In genomic region chr1:136130107-136130506, GRCm38 (mm10) we compare ENCODE assay signal across 9 mouse cellular contexts. TPM values are rescaled to one million over a fixed set of nuclear protein-coding genes. Genes with fewer than 3 reads are reported as not detected.
A peak's percentile ranks its signal among the peaks of the same experiment; 100 is the strongest.
DNase-seq lines count a peak whose midpoint lies in the region; ATAC-seq lines count a peak whose summit lies in the region.
"Had no signal": no experiment of that assay in that cellular context is flagged by ENCODE, and none has a peak within 500 bp of the region (broad histone marks: within the 10 kb centered on the region; RNA-seq: fewer than 3 reads in every experiment).

No protein-coding gene starts in this region.

- peak overlapping the region; percentile 99 for H3K9ac ChIP-seq in hindbrain, embryonic 13.5 days
- peak overlapping the region; percentile 42; the same call in 1 of the 2 replicates for H3K9ac ChIP-seq in midbrain, embryonic 13.5 days (replicated peaks)

- H3K4me2 ChIP-seq in hindbrain, embryonic 13.5 days: peak overlapping the region; percentile 82
- peak overlapping the region; percentile 75 for H3K4me2 ChIP-seq in midbrain, embryonic 13.5 days (replicated peaks)

- intact Hi-C loops in left cerebral cortex, postnatal 4 days (cut with DNase I): no loop called here

- no peak for ATAC-seq in hindbrain, embryonic 13.5 days (ENCODE audit: low FRiP score)
- no peak for ATAC-seq in midbrain, embryonic 13.5 days

- H3K9me3 ChIP-seq in hindbrain, embryonic 13.5 days: no peaks in the 10 kb centered on the region
- H3K9me3 ChIP-seq in midbrain, embryonic 13.5 days: no peaks in the 10 kb centered on the region

- no peaks in the 10 kb centered on the region for H3K36me3 ChIP-seq in hindbrain, embryonic 13.5 days
- H3K36me3 ChIP-seq in midbrain, embryonic 13.5 days: no peaks in the 10 kb centered on the region

- peak overlapping the region; percentile 94 for H3K4me3 ChIP-seq in hindbrain, embryonic 13.5 days
- H3K4me3 ChIP-seq in midbrain, embryonic 13.5 days (replicated peaks): peak overlapping the region; percentile 91

- H3K27ac ChIP-seq in hindbrain, embryonic 13.5 days: 0 out of 2 replicates have a peak overlapping the region, but pooled peaks have one; percentile 97
- no peak overlapping the region for H3K27ac ChIP-seq in midbrain, embryonic 13.5 days

- WGBS in hindbrain, embryonic 13.5 days: 54% methylated on average over 3 of the region's 3 CpGs
- WGBS in midbrain, embryonic 13.5 days: 55% methylated on average over 3 of the region's 3 CpGs

- peak; percentile 68 for DNase-seq in left cerebral cortex, postnatal 4 days
- no peak for DNase-seq in left cerebral cortex, adult 8-10 months (ENCODE audit: low spot score in 2 of 2)
- DNase-seq in brain, adult 2 months (ENCODE audit: low read depth, low spot score): peak; percentile 71
- no peak for DNase-seq in frontal cortex, postnatal 10 days (ENCODE audit: low spot score in 2 of 2)
- no peak for DNase-seq in left cerebral cortex, adult 11 months (ENCODE audit: low spot score)
- DNase-seq in layer of hippocampus, postnatal 14 days (ENCODE audit: low spot score in 2 of 2): no peak
- DNase-seq: cerebellum, postnatal 25 days had no signal

- H3K4me1 ChIP-seq in hindbrain, embryonic 13.5 days (replicated peaks): peaks cover 60% of the 10 kb centered on the region
- peaks cover 41% of the 10 kb centered on the region for H3K4me1 ChIP-seq in midbrain, embryonic 13.5 days (replicated peaks)

- peaks cover 12% of the 10 kb centered on the region; the same call in 1 of the 2 replicates for H3K27me3 ChIP-seq in hindbrain, embryonic 13.5 days
- H3K27me3 ChIP-seq in midbrain, embryonic 13.5 days: peaks cover 4% of the 10 kb centered on the region; the same call in 1 of the 2 replicates

RNA-seq across cellular contexts. Expression of gene Kif21b, which starts 1.1 kb away (rescaled TPM):
- total RNA-seq in left cerebral cortex, postnatal 4 days (2021): 100 to 1,000 TPM; 320 to 326 TPM
- total RNA-seq in left cerebral cortex, adult 8-10 months (2022): 10 to 100 TPM; 49.0 to 57.8 (median 53.5) TPM
- polyA plus RNA-seq in hindbrain, embryonic 13.5 days (2015; fragmentation: Nextera tagmentation; extraction: Ambion mirVana): 43.7 and 44.2 TPM in 2 replicates
- polyA plus RNA-seq in midbrain, embryonic 13.5 days (2015; fragmentation: Nextera tagmentation; extraction: Ambion mirVana): 44.1 and 49.3 TPM in 2 replicates
- total RNA-seq in layer of hippocampus, postnatal 14 days (2021): 100 to 1,000 TPM in 1 of 2 experiments, 10 to 100 TPM in 1; 98.6 to 105 TPM

Comparison
In these comparisons a context has a peak if more than half of its experiments do, and no peak if none do; other contexts are left out.
1. DNase-seq: peak in left cerebral cortex, postnatal 4 days (single experiment) and brain, adult 2 months (single experiment); none in left cerebral cortex, adult 8-10 months (0 of 2), frontal cortex, postnatal 10 days (0 of 2), left cerebral cortex, adult 11 months (single experiment) and layer of hippocampus, postnatal 14 days (0 of 2).